Mouse (Mus musculus) adrenal gland, adult 8-10 months (tissue): ENCODE data around the gene Wwox. TPM values are rescaled to one million over a fixed set of nuclear protein-coding genes. Genes with fewer than 3 reads are reported as not detected.

ENCODE experiments used
- DNase-seq: peaks from one replicate; pipeline ENCODE4 v3.0.0; 2022
- total RNA-seq, 4 experiments: library from RNA; stranded (reverse); gene quantifications; 2 replicates each; pipeline ENCODE4 v1.2.4; 2022

Gene Wwox
- total RNA-seq, 4 experiments from 2014 or later: 26.4 to 56.6 (median 35.7) TPM

- DNase-seq: no peak
These were observed 937.9 kb downstream of the Wwox start for GRCm38 (mm10) chr8:115377321-115377720.

- DNase-seq: no peak
These were observed 940.6 kb downstream of the Wwox start for GRCm38 (mm10) chr8:115380017-115380416.

DNA sequence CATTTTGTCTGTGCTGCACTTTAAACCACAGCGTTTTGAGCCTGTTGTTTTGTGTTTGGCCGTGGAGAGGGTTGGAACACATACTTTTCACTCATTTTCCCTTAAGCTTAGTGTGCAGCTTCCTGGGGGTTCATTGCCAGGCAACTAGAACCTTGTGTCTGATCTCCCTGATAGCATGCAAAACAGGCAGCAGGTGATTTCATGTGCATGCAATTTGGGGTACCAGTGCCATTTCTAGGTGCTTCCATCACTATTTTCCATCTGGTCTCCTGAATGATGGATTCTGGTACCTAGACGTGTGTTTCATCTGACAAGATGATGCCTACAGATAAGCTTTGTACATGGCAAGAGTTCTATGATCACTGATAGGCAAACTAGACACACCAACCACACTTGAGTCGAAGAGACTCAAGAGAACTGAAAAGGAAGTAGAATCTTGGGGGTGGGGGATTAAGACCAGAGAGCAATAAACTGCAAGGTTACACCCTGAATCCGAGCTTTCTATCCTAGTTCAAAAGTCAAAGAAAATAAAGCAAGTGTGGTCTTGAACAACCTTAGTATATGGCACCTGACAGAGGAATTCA is 951.6 kb downstream of the Wwox start:
- DNase-seq: no peak

- no peak for DNase-seq
These were observed 956.4 kb downstream of the Wwox start for GRCm38 (mm10) chr8:115395840-115396239.

- no peak for DNase-seq
These were observed 958.5 kb downstream of the Wwox start for GRCm38 (mm10) chr8:115397981-115398380.

- DNase-seq: no peak
These were observed 960.7 kb downstream of the Wwox start for GRCm38 (mm10) chr8:115400013-115400720.

Other genes with a start within 250 kb of the Wwox start
- 10 to 100 TPM; 13.5 to 25.7 (median 16.8) TPM for gene Vat1l, start 234.0 kb upstream of the Wwox start, total RNA-seq
- gene Clec3a, start 21.6 kb upstream of the Wwox start, total RNA-seq: not detected